Mouse (Mus musculus): ENCODE data around the gene Znhit1. TPM values are rescaled to one million over a fixed set of nuclear protein-coding genes. Genes with fewer than 3 reads are reported as not detected.

Gene Znhit1
- 10 to 100 TPM; 81.9 to 92.7 (median 85.8) TPM for total RNA-seq (2022)

GRCm38 (mm10) chr5:136987934-136988271, at the start of gene Znhit1:
Gene Znhit1, minus strand, starts transcription at chr5:136988021.
- DNase-seq (ENCODE audit: low spot score in 2 of 2): no peak

GRCm38 (mm10) chr5:137036211-137036610, 48.4 kb upstream of the Znhit1 start:
- DNase-seq (ENCODE audit: low spot score in 2 of 2): peak in 1 of 2 experiments; percentile 59

- peak; percentile 66 to 84 for DNase-seq (ENCODE audit: low spot score in 2 of 2)
Measured at GRCm38 (mm10) chr5:137032641-137033074, 44.8 kb upstream of the Znhit1 start.

- peak; percentile 50 to 61 for DNase-seq (ENCODE audit: low spot score in 2 of 2)
Measured at GRCm38 (mm10) chr5:137032033-137032421, 44.2 kb upstream of the Znhit1 start.

GRCm38 (mm10) chr5:137031076-137032032, 43.5 kb upstream of the Znhit1 start:
- no peak for DNase-seq (ENCODE audit: low spot score in 2 of 2)

GRCm38 (mm10) chr5:137030416-137030810, 42.6 kb upstream of the Znhit1 start:
- DNase-seq (ENCODE audit: low spot score in 2 of 2): peak; percentile 51 to 65

- DNase-seq (ENCODE audit: low spot score in 2 of 2): peak; percentile 91 to 93
Measured at GRCm38 (mm10) chr5:137029643-137030415, 42.0 kb upstream of the Znhit1 start.

GRCm38 (mm10) chr5:137029273-137029585, 41.4 kb upstream of the Znhit1 start:
- DNase-seq (ENCODE audit: low spot score in 2 of 2): no peak

GRCm38 (mm10) chr5:137028561-137029272, 40.9 kb upstream of the Znhit1 start:
- DNase-seq (ENCODE audit: low spot score in 2 of 2): no peak

- DNase-seq (ENCODE audit: low spot score in 2 of 2): no peak
Measured at GRCm38 (mm10) chr5:137026092-137026491, 38.3 kb upstream of the Znhit1 start, which contains the start of gene Vgf. Gene Vgf, plus strand, starts transcription at chr5:137026392.

GRCm38 (mm10) chr5:137025132-137025531, 37.3 kb upstream of the Znhit1 start:
- peak; percentile 59 to 78 for DNase-seq (ENCODE audit: low spot score in 2 of 2)

GRCm38 (mm10) chr5:137024318-137024717, 36.5 kb upstream of the Znhit1 start:
- no peak for DNase-seq (ENCODE audit: low spot score in 2 of 2)

- DNase-seq (ENCODE audit: low spot score in 2 of 2): no peak
Measured at GRCm38 (mm10) chr5:137015913-137016312, 28.1 kb upstream of the Znhit1 start.

- no peak for DNase-seq (ENCODE audit: low spot score in 2 of 2)
Measured at GRCm38 (mm10) chr5:137012401-137012950, 24.7 kb upstream of the Znhit1 start.

GRCm38 (mm10) chr5:137009988-137010387, 22.2 kb upstream of the Znhit1 start:
- DNase-seq (ENCODE audit: low spot score in 2 of 2): no peak

- DNase-seq (ENCODE audit: low spot score in 2 of 2): no peak
Measured at GRCm38 (mm10) chr5:137007276-137007675, 19.5 kb upstream of the Znhit1 start.

- no peak for DNase-seq (ENCODE audit: low spot score in 2 of 2)
Measured at GRCm38 (mm10) chr5:137000612-137001011, 12.8 kb upstream of the Znhit1 start.

- no peak for DNase-seq (ENCODE audit: low spot score in 2 of 2)
Measured at GRCm38 (mm10) chr5:136999449-136999848, 11.6 kb upstream of the Znhit1 start.

- no peak for DNase-seq (ENCODE audit: low spot score in 2 of 2)
Measured at GRCm38 (mm10) chr5:136989801-136990200, 2.0 kb upstream of the Znhit1 start.

GRCm38 (mm10) chr5:136988420-136988819, 599 bp upstream of the Znhit1 start:
- no peak for DNase-seq (ENCODE audit: low spot score in 2 of 2)

Measured in left cerebral cortex, adult 8-10 months (tissue).